Mouse (Mus musculus) ES-E14 (cell line): ENCODE measurements around the gene Stmn1. TPM values are rescaled to one million over a fixed set of nuclear protein-coding genes. Genes with fewer than 3 reads are reported as not detected.

Experiments
- DNase-seq: peaks from one replicate; pipeline ENCODE4 v3.0.0-alpha.2; 2013; ENCODE audit warnings: low read depth, low spot score
- H3K27ac ChIP-seq: 2 replicates; pipeline ENCODE4 v1.5.1; 2012; ENCODE audit warnings: low read depth, mild to moderate bottlenecking, low read length, moderate library complexity, mixed read lengths; ENCODE audit not compliant: poor library complexity, insufficient read depth, severe bottlenecking
- H3K36me3 ChIP-seq: 2 replicates; pipeline ENCODE4 v1.6.1; 2012; ENCODE audit warnings: mild to moderate bottlenecking, low read length, moderate library complexity, mixed read lengths; ENCODE audit not compliant: control insufficient read depth, poor library complexity, insufficient read depth, severe bottlenecking
- H3K4me1 ChIP-seq, 2 experiments: fragments of 150-350 bp in 1 of 2; sonication (generic) in 1 of 2; 2 replicates each; pipeline ENCODE4 v1.6.1; 2012; ENCODE audit warnings: low read length in 2 of 2, mild to moderate bottlenecking in 1 of 2, mixed read lengths in 1 of 2; ENCODE audit not compliant: control insufficient read depth in 2 of 2, insufficient read depth in 2 of 2, poor library complexity in 1 of 2
- H3K4me3 ChIP-seq, 2 experiments: fragments of 150-350 bp in 1 of 2; sonication (generic) in 1 of 2; 2 replicates each; pipeline ENCODE4 v1.5.1; 2012; ENCODE audit warnings: low read length in 2 of 2, low read depth in 1 of 2, mild to moderate bottlenecking in 1 of 2, mixed read lengths in 1 of 2; ENCODE audit not compliant: insufficient read depth in 1 of 2, poor library complexity in 1 of 2, severe bottlenecking in 1 of 2
- H3K9ac ChIP-seq: 2 replicates; pipeline ENCODE4 v1.6.1; 2012; ENCODE audit warnings: low read depth, mild to moderate bottlenecking, low read length, mixed read lengths; ENCODE audit not compliant: poor library complexity, insufficient read depth, severe bottlenecking
- H3K9me3 ChIP-seq: fragments of 150-350 bp; sonication (generic); 2 replicates; pipeline ENCODE4 v1.6.1; 2012; ENCODE audit warnings: low read depth, mild to moderate bottlenecking, low read length; ENCODE audit not compliant: control insufficient read depth, insufficient read depth
- CHD2 ChIP-seq: IDR thresholded peaks from 2 replicates; pipeline ENCODE4 v1.6.1; 2014; ENCODE audit warnings: mild to moderate bottlenecking, low read depth, low read length, inconsistent platforms
- HCFC1 ChIP-seq: IDR thresholded peaks from 2 replicates; pipeline ENCODE4 v1.6.1; 2012; ENCODE audit warnings: low read length, inconsistent platforms, borderline replicate concordance; ENCODE audit not compliant: insufficient read depth
- MAFK ChIP-seq: IDR thresholded peaks from 2 replicates; pipeline ENCODE4 v1.6.1; 2014; ENCODE audit warnings: mild to moderate bottlenecking, low read depth, low read length, inconsistent platforms; ENCODE audit not compliant: insufficient read depth
- ZC3H11A ChIP-seq: IDR thresholded peaks from 2 replicates; pipeline ENCODE4 v1.6.1; 2012; ENCODE audit warnings: low read depth, mild to moderate bottlenecking, inconsistent platforms, low read length, borderline replicate concordance
- ZNF384 ChIP-seq: IDR thresholded peaks from 2 replicates; pipeline ENCODE4 v1.6.1; 2012; ENCODE audit warnings: low read depth, low read length, inconsistent platforms
- in situ Hi-C, 2 experiments: fragments of 600-800 bp; cut with MboI; formaldehyde crosslinking; loops; one replicate each; pipeline ENCODE4 v1.15.1; 2025; ENCODE audit warnings: low sequenced_read_pairs in 2 of 2, inconsistent platforms in 1 of 2; ENCODE audit not compliant: unreplicated experiment in 2 of 2
- total RNA-seq: library from RNA; depleted of rRNA; stranded (reverse); fragments of 300-350 nt; gene quantifications from 2 replicates; pipeline ENCODE4 v1.2.3, GENCODE M21; 2012

Gene Stmn1
- total RNA-seq, 1 experiment = 361 TPM

DNA sequence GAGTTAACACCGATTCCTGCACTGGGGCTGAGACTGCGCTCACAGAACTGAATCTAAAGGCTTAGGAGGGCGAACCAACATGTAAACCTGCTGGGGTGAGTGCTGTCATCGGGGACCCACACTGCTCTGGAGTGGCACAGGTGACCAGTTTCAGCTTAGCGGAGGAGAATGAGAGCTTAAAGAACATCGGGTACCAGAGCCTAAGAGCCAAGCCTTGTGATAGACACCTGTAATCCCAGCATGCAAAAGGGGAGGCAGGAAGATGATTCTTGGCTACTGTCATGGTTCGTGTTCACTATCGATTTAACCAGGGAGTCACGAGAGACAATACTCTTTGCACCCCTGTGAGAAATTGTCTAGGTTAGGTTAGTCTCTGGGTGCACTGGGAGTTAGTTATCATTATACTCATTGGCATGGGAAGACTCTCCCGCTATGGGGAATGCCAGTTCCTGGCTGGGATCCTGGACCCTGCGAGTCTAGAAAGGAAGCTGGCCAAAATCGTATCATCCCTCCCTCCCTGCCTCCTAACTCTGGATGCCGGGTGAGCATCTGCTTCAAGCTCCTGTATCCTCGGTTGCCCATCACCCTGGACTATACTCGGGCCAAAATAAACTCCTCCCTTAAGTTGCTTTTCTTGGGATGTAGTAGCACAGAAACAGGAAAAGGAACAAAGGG is 35.3 kb upstream of the Stmn1 start:
- Histone ChIP-seq H3K4me3 (no peak overlapping the region), H3K4me1 (peaks cover 3 to 6% of the 10 kb centered on the region in 2 experiments; a peak in 2 of 4 replicates), H3K9me3 (no peaks in the 10 kb centered on the region), H3K36me3 (no peaks in the 10 kb centered on the region), H3K27ac (no peak overlapping the region), H3K9ac (no peak overlapping the region)
- TF ChIP-seq HCFC1 = no peak
- no peak for TF ChIP-seq CHD2
- TF ChIP-seq ZC3H11A = no peak
- no peak for TF ChIP-seq ZNF384
- no peak for TF ChIP-seq MAFK
- in situ Hi-C loops = no loop called here
- no peak for DNase-seq

GRCm38 (mm10) chr4:134436185-134436584 is 31.9 kb upstream of the Stmn1 start:
- Histone ChIP-seq H3K27ac (no peak overlapping the region), H3K4me1 (peaks cover 4 to 6% of the 10 kb centered on the region in 2 experiments; a peak in 2 of 4 replicates), H3K9me3 (no peaks in the 10 kb centered on the region), H3K4me3 (no peak overlapping the region), H3K36me3 (no peaks in the 10 kb centered on the region), H3K9ac (peak overlapping the region; percentile 33; the same call in 1 of the 2 replicates)
- TF ChIP-seq CHD2 = no peak
- TF ChIP-seq ZNF384 = no peak
- no peak for TF ChIP-seq HCFC1
- no peak for DNase-seq
- in situ Hi-C loops = no loop called here

- H3K4me3 ChIP-seq = peak overlapping the region; percentile 38 to 41; a peak in 3 of 4 replicates
- H3K27ac ChIP-seq = no peak overlapping the region
- H3K36me3 ChIP-seq = no peaks in the 10 kb centered on the region
- H3K9ac ChIP-seq = peak overlapping the region; percentile 10; the same call in 1 of the 2 replicates
- in situ Hi-C loops = no loop called here
- H3K9me3 ChIP-seq = no peaks in the 10 kb centered on the region
- TF ChIP-seq CHD2 (no peak), HCFC1 (no peak), ZC3H11A (no peak), ZNF384 (no peak), MAFK (no peak)
- peaks cover 4 to 6% of the 10 kb centered on the region in 2 experiments; a peak in 2 of 4 replicates for H3K4me1 ChIP-seq
- no peak for DNase-seq
Observed at GRCm38 (mm10) chr4:134436659-134437058, 31.5 kb upstream of the Stmn1 start.

- peaks cover 4 to 9% of the 10 kb centered on the region in 2 experiments; a peak in 2 of 4 replicates for H3K4me1 ChIP-seq
- no peak overlapping the region for H3K9ac ChIP-seq
- no peak for DNase-seq
- no peak overlapping the region for H3K4me3 ChIP-seq
- in situ Hi-C loops = no loop called here
- H3K36me3 ChIP-seq = no peaks in the 10 kb centered on the region
- no peaks in the 10 kb centered on the region for H3K9me3 ChIP-seq
- TF ChIP-seq HCFC1 = no peak
- no peak overlapping the region for H3K27ac ChIP-seq
Observed at GRCm38 (mm10) chr4:134439119-134439518, 29.0 kb upstream of the Stmn1 start.

DNA sequence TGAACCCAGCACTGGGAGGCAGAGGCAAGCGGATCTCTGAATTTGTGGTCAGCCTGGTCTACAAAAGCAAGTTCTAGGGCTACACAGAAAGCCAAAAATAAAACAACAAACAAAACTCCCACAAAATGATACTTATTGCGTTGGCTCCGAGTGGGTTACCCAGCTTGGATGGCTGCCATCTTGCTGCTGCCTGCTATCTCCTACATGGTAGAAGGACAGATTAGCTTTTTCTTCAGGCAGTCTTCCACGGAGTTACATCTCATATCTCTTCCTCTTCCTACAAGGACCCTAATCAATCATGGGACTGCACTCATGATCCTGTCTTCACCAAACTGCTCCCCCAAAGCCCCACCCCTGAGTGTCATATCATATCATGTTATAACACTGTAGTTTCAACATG is 28.2 kb upstream of the Stmn1 start:
- TF ChIP-seq ZC3H11A = no peak
- no peak for TF ChIP-seq MAFK
- TF ChIP-seq ZNF384 = no peak
- no peak for TF ChIP-seq CHD2
- in situ Hi-C loops = no loop called here
- Histone ChIP-seq H3K27ac (no peak overlapping the region), H3K9me3 (no peaks in the 10 kb centered on the region), H3K4me1 (peaks cover 4 to 10% of the 10 kb centered on the region in 2 experiments; a peak in 3 of 4 replicates), H3K4me3 (no peak overlapping the region), H3K36me3 (no peaks in the 10 kb centered on the region), H3K9ac (no peak overlapping the region)
- DNase-seq = no peak
